Mouse (Mus musculus) left cerebral cortex, adult 2 months (tissue): ENCODE results near the gene Stat6. TPM values are rescaled to one million over a fixed set of nuclear protein-coding genes. Genes with fewer than 3 reads are reported as not detected.

Experiments used
- DNase-seq, 2 experiments: peaks; one replicate each; pipeline ENCODE4 v3.0.0; 2021 to 2022; ENCODE audit warnings: low spot score in 2 of 2, mixed read lengths in 1 of 2; ENCODE audit errors: extremely low spot score in 1 of 2
- H3K27ac ChIP-seq: fragments of 200-600 bp; 2 replicates; pipeline ENCODE4 v1.8.1; 2022
- H3K4me3 ChIP-seq: fragments of 200-600 bp; 2 replicates; pipeline ENCODE4 v1.8.1; 2022
- CTCF ChIP-seq: fragments of 200-600 bp; IDR thresholded peaks from 2 replicates; pipeline ENCODE4 v1.8.1; 2022; ENCODE audit warnings: antibody characterized with exemption, mild to moderate bottlenecking, moderate library complexity
- intact Hi-C: fragments of 180-260 bp; cut with DNase I; formaldehyde crosslinking; loops from one replicate; pipeline ENCODE4 v1.15.1; 2025
- total RNA-seq, 2 experiments: library from RNA; stranded (reverse); gene quantifications; 2 replicates each; pipeline ENCODE4 v1.2.3; 2021

The Stat6 gene
- total RNA-seq, 2 experiments from 2014 or later = 11.4 to 12.9 TPM

- DNase-seq = no peak
These were observed 39.1 kb upstream of the Stat6 start for GRCm38 (mm10) chr10:127603437-127604371.

GRCm38 (mm10) chr10:127604465-127605250 is 38.1 kb upstream of the Stat6 start:
- no peak for TF ChIP-seq CTCF
- H3K4me3 ChIP-seq = no peak overlapping the region
- H3K27ac ChIP-seq = peak overlapping the region; percentile 53
- peak in 1 of 2 experiments; percentile 30 for DNase-seq
- intact Hi-C loops = no loop called here

More at GRCm38 (mm10) chr10:127603437-127604371, 39.1 kb upstream of the Stat6 start:
- peak overlapping the region; percentile 50 for H3K27ac ChIP-seq
- no peak overlapping the region for H3K4me3 ChIP-seq
- intact Hi-C loops = no loop called here
- TF ChIP-seq CTCF = no peak

GRCm38 (mm10) chr10:127605251-127605547 is 37.6 kb upstream of the Stat6 start:
- DNase-seq = no peak
- intact Hi-C loops = no loop called here
- TF ChIP-seq CTCF = no peak
- Histone ChIP-seq H3K4me3 (no peak overlapping the region), H3K27ac (peak overlapping the region; percentile 53; the same call in 1 of the 2 replicates)

GRCm38 (mm10) chr10:127605756-127606155 is 37.0 kb upstream of the Stat6 start:
- intact Hi-C loops = no loop called here
- Histone ChIP-seq H3K27ac (no peak overlapping the region), H3K4me3 (no peak overlapping the region)
- no peak for DNase-seq
- TF ChIP-seq CTCF = no peak

GRCm38 (mm10) chr10:127607059-127607458 is 35.7 kb upstream of the Stat6 start:
- TF ChIP-seq CTCF = no peak
- intact Hi-C loops = no loop called here
- no peak overlapping the region for H3K27ac ChIP-seq
- DNase-seq = no peak
- no peak overlapping the region for H3K4me3 ChIP-seq

GRCm38 (mm10) chr10:127609415-127610065 is 33.2 kb upstream of the Stat6 start:
- no peak for DNase-seq
- no peak overlapping the region for H3K4me3 ChIP-seq
- intact Hi-C loops = no loop called here
- H3K27ac ChIP-seq = peak overlapping the region; percentile 47; the same call in 1 of the 2 replicates
- TF ChIP-seq CTCF = no peak

GRCm38 (mm10) chr10:127610066-127610415 is 32.7 kb upstream of the Stat6 start:
- intact Hi-C loops = no loop called here
- H3K4me3 ChIP-seq = no peak overlapping the region
- no peak for TF ChIP-seq CTCF
- peak overlapping the region; percentile 47; the same call in 1 of the 2 replicates for H3K27ac ChIP-seq
- no peak for DNase-seq

- no peak for TF ChIP-seq CTCF
- intact Hi-C loops = no loop called here
- Histone ChIP-seq H3K4me3 (no peak overlapping the region), H3K27ac (no peak overlapping the region; the same call in 1 of the 2 replicates)
- no peak for DNase-seq
These were observed 30.6 kb upstream of the Stat6 start for GRCm38 (mm10) chr10:127612079-127612775.

- Histone ChIP-seq H3K27ac (peak overlapping the region; percentile 98), H3K4me3 (no peak overlapping the region)
- no peak for TF ChIP-seq CTCF
- no peak for DNase-seq
- intact Hi-C loops = loop anchor here (1.0 kb wide), 1 partner anchor 18 kb away; no protein-coding TSS in a partner anchor
These were observed 28.4 kb upstream of the Stat6 start for GRCm38 (mm10) chr10:127614236-127615033.

- no peak for DNase-seq
- Histone ChIP-seq H3K27ac (peak overlapping the region; percentile 98), H3K4me3 (0 out of 2 replicates have a peak overlapping the region, but pooled peaks have one; percentile 5)
- no peak for TF ChIP-seq CTCF
- intact Hi-C loops = loop anchor here (1.0 kb wide), 1 partner anchor 19 kb away; no protein-coding TSS in a partner anchor
These were observed 27.8 kb upstream of the Stat6 start for GRCm38 (mm10) chr10:127615034-127615374.
